Mouse (Mus musculus): ENCODE measurements around the gene Col19a1. TPM values are rescaled to one million over a fixed set of nuclear protein-coding genes. Genes with fewer than 3 reads are reported as not detected.

Col19a1 gene
- total and polyA plus RNA-seq, 2 experiments, result not detected

- H3K9ac ChIP-seq (ENCODE audit: low read depth, low read length), result no peak overlapping the region
- no peak overlapping the region for H3K4me3 ChIP-seq (ENCODE audit: insufficient read depth, low read depth, low read length)
- TF ChIP-seq CTCF (IDR thresholded peaks at IDR 0.05; ENCODE audit: low read depth, low read length), result no peak
- no peak for TF ChIP-seq POLR2A (IDR thresholded peaks at IDR 0.05; ENCODE audit: extremely low read depth, insufficient read depth, low read length)
- 72% methylated on average over 10 of the region's 10 CpGs for WGBS
- no peak for DNase-seq (ENCODE audit: extremely low read depth, low read depth, low spot score)
- H3K27me3 ChIP-seq (ENCODE audit: control insufficient read depth, insufficient read depth, low read length), result no peaks in the 10 kb centered on the region
- no peaks in the 10 kb centered on the region for H3K4me1 ChIP-seq (ENCODE audit: control insufficient read depth, insufficient read depth, low read length)
- no peaks in the 10 kb centered on the region for H3K36me3 ChIP-seq (ENCODE audit: control insufficient read depth, insufficient read depth, low read length)
- no peak overlapping the region for H3K27ac ChIP-seq (replicated peaks; ENCODE audit: insufficient read depth, low read depth, low read length)
- no peaks in the 10 kb centered on the region for H3K79me2 ChIP-seq (ENCODE audit: control insufficient read depth, insufficient read depth, low read length)
These were observed 134.6 kb downstream of the Col19a1 start for GRCm38 (mm10) chr1:24452572-24453269.

GRCm38 (mm10) chr1:24452159-24452558, 135.1 kb downstream of the Col19a1 start:
- H3K36me3 ChIP-seq (ENCODE audit: control insufficient read depth, insufficient read depth, low read length), result no peaks in the 10 kb centered on the region
- H3K27ac ChIP-seq (replicated peaks; ENCODE audit: insufficient read depth, low read depth, low read length), result no peak overlapping the region
- TF ChIP-seq POLR2A (IDR thresholded peaks at IDR 0.05; ENCODE audit: extremely low read depth, insufficient read depth, low read length), result no peak
- no peak for TF ChIP-seq CTCF (IDR thresholded peaks at IDR 0.05; ENCODE audit: low read depth, low read length)
- no peak overlapping the region for H3K9ac ChIP-seq (ENCODE audit: low read depth, low read length)
- H3K4me1 ChIP-seq (ENCODE audit: control insufficient read depth, insufficient read depth, low read length), result no peaks in the 10 kb centered on the region
- DNase-seq (ENCODE audit: extremely low read depth, low read depth, low spot score), result no peak
- H3K4me3 ChIP-seq (ENCODE audit: insufficient read depth, low read depth, low read length), result no peak overlapping the region
- H3K27me3 ChIP-seq (ENCODE audit: control insufficient read depth, insufficient read depth, low read length), result no peaks in the 10 kb centered on the region
- 80% methylated on average over 7 of the region's 7 CpGs for WGBS
- no peaks in the 10 kb centered on the region for H3K79me2 ChIP-seq (ENCODE audit: control insufficient read depth, insufficient read depth, low read length)

- no peaks in the 10 kb centered on the region for H3K27me3 ChIP-seq (ENCODE audit: control insufficient read depth, insufficient read depth, low read length)
- H3K36me3 ChIP-seq (ENCODE audit: control insufficient read depth, insufficient read depth, low read length), result no peaks in the 10 kb centered on the region
- no peak for DNase-seq (ENCODE audit: extremely low read depth, low read depth, low spot score)
- no peak overlapping the region for H3K9ac ChIP-seq (ENCODE audit: low read depth, low read length)
- no peak overlapping the region for H3K4me3 ChIP-seq (ENCODE audit: insufficient read depth, low read depth, low read length)
- no peak overlapping the region for H3K27ac ChIP-seq (replicated peaks; ENCODE audit: insufficient read depth, low read depth, low read length)
- TF ChIP-seq CTCF (IDR thresholded peaks at IDR 0.05; ENCODE audit: low read depth, low read length), result no peak
- TF ChIP-seq POLR2A (IDR thresholded peaks at IDR 0.05; ENCODE audit: extremely low read depth, insufficient read depth, low read length), result no peak
- H3K4me1 ChIP-seq (ENCODE audit: control insufficient read depth, insufficient read depth, low read length), result no peaks in the 10 kb centered on the region
- H3K79me2 ChIP-seq (ENCODE audit: control insufficient read depth, insufficient read depth, low read length), result no peaks in the 10 kb centered on the region
These were observed 149.8 kb downstream of the Col19a1 start for GRCm38 (mm10) chr1:24437425-24437824.

GRCm38 (mm10) chr1:24428306-24428705, 159.0 kb downstream of the Col19a1 start:
- Histone ChIP-seq H3K36me3 (ENCODE audit: control insufficient read depth, insufficient read depth, low read length) (no peaks in the 10 kb centered on the region), H3K4me1 (ENCODE audit: control insufficient read depth, insufficient read depth, low read length) (no peaks in the 10 kb centered on the region), H3K27me3 (ENCODE audit: control insufficient read depth, insufficient read depth, low read length) (no peaks in the 10 kb centered on the region), H3K27ac (replicated peaks; ENCODE audit: insufficient read depth, low read depth, low read length) (no peak overlapping the region), H3K4me3 (ENCODE audit: insufficient read depth, low read depth, low read length) (no peak overlapping the region), H3K79me2 (ENCODE audit: control insufficient read depth, insufficient read depth, low read length) (no peaks in the 10 kb centered on the region), H3K9ac (ENCODE audit: low read depth, low read length) (no peak overlapping the region)
- 88% methylated on average over 5 of the region's 5 CpGs for WGBS
- TF ChIP-seq POLR2A (IDR thresholded peaks at IDR 0.05; ENCODE audit: extremely low read depth, insufficient read depth, low read length) (no peak), CTCF (IDR thresholded peaks at IDR 0.05; ENCODE audit: low read depth, low read length) (no peak)
- DNase-seq (ENCODE audit: extremely low read depth, low read depth, low spot score), result no peak

- no peak overlapping the region for H3K9ac ChIP-seq (ENCODE audit: low read depth, low read length)
- H3K36me3 ChIP-seq (ENCODE audit: control insufficient read depth, insufficient read depth, low read length), result no peaks in the 10 kb centered on the region
- H3K4me3 ChIP-seq (ENCODE audit: insufficient read depth, low read depth, low read length), result no peak overlapping the region
- no peaks in the 10 kb centered on the region for H3K4me1 ChIP-seq (ENCODE audit: control insufficient read depth, insufficient read depth, low read length)
- TF ChIP-seq CTCF (IDR thresholded peaks at IDR 0.05; ENCODE audit: low read depth, low read length) (peak; percentile 37; the same call in 1 of the 2 replicates), POLR2A (IDR thresholded peaks at IDR 0.05; ENCODE audit: extremely low read depth, insufficient read depth, low read length) (no peak)
- no peaks in the 10 kb centered on the region for H3K79me2 ChIP-seq (ENCODE audit: control insufficient read depth, insufficient read depth, low read length)
- WGBS, result 36% methylated on average over 8 of the region's 8 CpGs
- no peak for DNase-seq (ENCODE audit: extremely low read depth, low read depth, low spot score)
- no peak overlapping the region for H3K27ac ChIP-seq (replicated peaks; ENCODE audit: insufficient read depth, low read depth, low read length)
- no peaks in the 10 kb centered on the region for H3K27me3 ChIP-seq (ENCODE audit: control insufficient read depth, insufficient read depth, low read length)
These were observed 209.0 kb downstream of the Col19a1 start for GRCm38 (mm10) chr1:24378125-24378821.

GRCm38 (mm10) chr1:24374902-24375301, 212.4 kb downstream of the Col19a1 start:
- DNase-seq (ENCODE audit: extremely low read depth, low read depth, low spot score), result peak; percentile 10
- H3K79me2 ChIP-seq (ENCODE audit: control insufficient read depth, insufficient read depth, low read length), result no peaks in the 10 kb centered on the region
- H3K36me3 ChIP-seq (ENCODE audit: control insufficient read depth, insufficient read depth, low read length), result no peaks in the 10 kb centered on the region
- no peak overlapping the region for H3K4me3 ChIP-seq (ENCODE audit: insufficient read depth, low read depth, low read length)
- 36% methylated on average over 2 of the region's 2 CpGs for WGBS
- no peaks in the 10 kb centered on the region for H3K4me1 ChIP-seq (ENCODE audit: control insufficient read depth, insufficient read depth, low read length)
- H3K9ac ChIP-seq (ENCODE audit: low read depth, low read length), result no peak overlapping the region
- H3K27me3 ChIP-seq (ENCODE audit: control insufficient read depth, insufficient read depth, low read length), result no peaks in the 10 kb centered on the region
- TF ChIP-seq POLR2A (IDR thresholded peaks at IDR 0.05; ENCODE audit: extremely low read depth, insufficient read depth, low read length) (no peak), CTCF (IDR thresholded peaks at IDR 0.05; ENCODE audit: low read depth, low read length) (peak; percentile 30; the same call in 1 of the 2 replicates)
- H3K27ac ChIP-seq (replicated peaks; ENCODE audit: insufficient read depth, low read depth, low read length), result no peak overlapping the region
